Mouse (Mus musculus) Muller cell, postnatal 12 days (primary cell): ENCODE data around the gene Sf3b2.

ENCODE experiments used
- DNase-seq: peaks from one replicate; pipeline ENCODE4 v3.0.0-alpha.2; 2015; ENCODE audit errors: inconsistent ontology term

Gene Sf3b2

GRCm38 (mm10) chr19:5294972-5295735, at the start of gene Sf3b2:
Sf3b2 (minus strand) TSS chr19:5295455.
- peak; percentile 98 for DNase-seq

GRCm38 (mm10) chr19:5341360-5341759, 46.1 kb upstream of the Sf3b2 start:
- DNase-seq = no peak

GRCm38 (mm10) chr19:5337975-5338374, 42.7 kb upstream of the Sf3b2 start:
- peak; percentile 36 for DNase-seq

- DNase-seq = no peak
Measured at GRCm38 (mm10) chr19:5335441-5335840, 40.2 kb upstream of the Sf3b2 start, which contains the start of gene Catsper1. Catsper1 (plus strand) TSS chr19:5335741.

- DNase-seq = no peak
Measured at GRCm38 (mm10) chr19:5334741-5335140, 39.5 kb upstream of the Sf3b2 start.

GRCm38 (mm10) chr19:5327970-5328369, 32.7 kb upstream of the Sf3b2 start:
- no peak for DNase-seq

GRCm38 (mm10) chr19:5323801-5324200, 28.5 kb upstream of the Sf3b2 start:
- peak; percentile 16 for DNase-seq

- no peak for DNase-seq
Measured at GRCm38 (mm10) chr19:5313189-5313588, 17.9 kb upstream of the Sf3b2 start.

GRCm38 (mm10) chr19:5309025-5309424, 13.8 kb upstream of the Sf3b2 start:
- DNase-seq = peak; percentile 26

- no peak for DNase-seq
Measured at GRCm38 (mm10) chr19:5306968-5307734, 11.9 kb upstream of the Sf3b2 start.

GRCm38 (mm10) chr19:5306279-5306678, 11.0 kb upstream of the Sf3b2 start:
- no peak for DNase-seq

GRCm38 (mm10) chr19:5302455-5302854, 7.2 kb upstream of the Sf3b2 start:
- DNase-seq = peak; percentile 54

- no peak for DNase-seq
Measured at GRCm38 (mm10) chr19:5300588-5300987, 5.3 kb upstream of the Sf3b2 start.

- DNase-seq = peak; percentile 41
Measured at GRCm38 (mm10) chr19:5297903-5298800, 2.9 kb upstream of the Sf3b2 start, which contains the start of gene Gal3st3. Gal3st3 (plus strand) TSS chr19:5298331.

GRCm38 (mm10) chr19:5296630-5297029, 1.4 kb upstream of the Sf3b2 start:
- DNase-seq = no peak

GRCm38 (mm10) chr19:5295736-5296075, 451 bp upstream of the Sf3b2 start:
- no peak for DNase-seq

GRCm38 (mm10) chr19:5278381-5278780, 16.9 kb downstream of the Sf3b2 start:
- no peak for DNase-seq

GRCm38 (mm10) chr19:5277140-5277539, 18.1 kb downstream of the Sf3b2 start:
- no peak for DNase-seq

- DNase-seq = no peak
Measured at GRCm38 (mm10) chr19:5276531-5276930, 18.7 kb downstream of the Sf3b2 start.

GRCm38 (mm10) chr19:5275736-5276135, 19.5 kb downstream of the Sf3b2 start:
- DNase-seq = no peak

- DNase-seq = no peak
Measured at GRCm38 (mm10) chr19:5274641-5275040, 20.6 kb downstream of the Sf3b2 start.

GRCm38 (mm10) chr19:5273916-5274315, 21.3 kb downstream of the Sf3b2 start:
- DNase-seq = no peak
